Mouse (Mus musculus) stomach, postnatal 0 days (tissue): ENCODE results near the gene Aldh3b3. TPM values are rescaled to one million over a fixed set of nuclear protein-coding genes. Genes with fewer than 3 reads are reported as not detected.
"Not testable (repeated sequence)": the region's sequence is repeated elsewhere in the genome, so short reads cannot be mapped to it uniquely, and the experiment has no call there.

Source experiments
- ATAC-seq: fragments of 200-750 bp; cut with Nextera tagmentation; 2 replicates; pipeline ENCODE4 v1.8.0; 2017; ENCODE audit not compliant: low FRiP score, low TSS enrichment
- DNase-seq: peaks from one replicate; pipeline ENCODE4 v3.0.0-alpha.2; 2016; ENCODE audit warnings: low spot score
- H3K27ac ChIP-seq: fragments of 300-500 bp; sonication (generic); replicated peaks from 2 replicates; pipeline ENCODE4 v1.5.1; 2014; ENCODE audit warnings: mild to moderate bottlenecking, control low read depth
- H3K27me3 ChIP-seq: fragments of 300-500 bp; sonication (generic); 2 replicates; pipeline ENCODE4 v1.6.1; 2014; ENCODE audit warnings: low read length; ENCODE audit not compliant: control insufficient read depth, insufficient read depth
- H3K36me3 ChIP-seq: fragments of 300-500 bp; sonication (generic); 2 replicates; pipeline ENCODE4 v1.6.1; 2014; ENCODE audit warnings: low read length, mixed read lengths; ENCODE audit not compliant: control insufficient read depth, insufficient read depth
- H3K4me1 ChIP-seq: fragments of 300-500 bp; sonication (generic); replicated peaks from 2 replicates; pipeline ENCODE4 v1.6.1; 2014; ENCODE audit warnings: antibody characterized with exemption; ENCODE audit not compliant: control insufficient read depth, insufficient read depth
- H3K4me2 ChIP-seq: fragments of 300-500 bp; sonication (generic); replicated peaks from 2 replicates; pipeline ENCODE4 v1.6.1; 2014; ENCODE audit warnings: low read depth, mild to moderate bottlenecking, control low read depth, moderate library complexity
- H3K4me3 ChIP-seq: fragments of 300-500 bp; sonication (generic); 2 replicates; pipeline ENCODE4 v1.5.1; 2014; ENCODE audit warnings: low read depth, low read length, control low read depth
- H3K9ac ChIP-seq: fragments of 300-500 bp; sonication (generic); 2 replicates; pipeline ENCODE4 v1.6.1; 2014; ENCODE audit warnings: mild to moderate bottlenecking, low read length, control low read depth, mixed read lengths
- H3K9me3 ChIP-seq: fragments of 300-500 bp; sonication (generic); 2 replicates; pipeline ENCODE4 v1.6.1; 2016; ENCODE audit warnings: low read length; ENCODE audit not compliant: control insufficient read depth
- CTCF ChIP-seq: IDR thresholded peaks from 2 replicates; pipeline ENCODE4 v1.5.1; 2016; ENCODE audit warnings: antibody characterized with exemption, low read depth, mild to moderate bottlenecking, moderate library complexity
- EP300 ChIP-seq: optimal IDR thresholded peaks from 2 replicates; pipeline ENCODE3; 2016; ENCODE audit warnings: antibody characterized with exemption
- whole genome bisulfite sequencing: fragments of 180-500 bp; shearing (Covaris S2); extraction: QIAGEN DNeasy Blood & Tissue Kit; methylation state at CpG from one replicate; pipeline ENCODE4 v1.1.7; 2014; 5-methylcytosine and 5-hydroxymethylcytosine counted together
- polyA plus RNA-seq: library from polyadenylated mRNA; unstranded; fragments of >200 nt; fragmentation: Nextera tagmentation; extraction: Ambion mirVana; gene quantifications from 2 replicates; pipeline ENCODE4 v1.2.1, GENCODE M21; 2015

Aldh3b3 gene
- polyA plus RNA-seq, 1 experiment from 2014 or later: 1.1 TPM

DNA sequence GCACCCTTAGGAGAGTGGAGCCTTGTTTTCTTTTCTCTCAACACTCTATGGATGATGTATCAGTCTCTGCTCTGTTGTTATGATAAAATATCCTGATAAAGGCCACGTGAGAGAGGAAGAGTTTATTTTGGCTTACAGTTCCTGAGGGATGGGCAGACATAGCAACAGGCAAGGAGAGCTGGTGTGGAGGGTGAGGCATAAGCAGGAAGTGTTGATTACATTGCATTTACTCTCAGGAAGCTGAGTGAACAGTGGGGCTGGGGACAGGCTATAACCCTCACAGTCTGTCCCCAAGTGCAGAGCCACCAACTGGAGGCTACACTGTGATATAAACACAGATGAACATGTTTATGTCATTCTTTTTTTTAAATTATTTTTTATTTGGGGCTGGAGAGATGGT is 6.3 kb upstream of the Aldh3b3 start:
- Histone ChIP-seq H3K4me1 (no peaks in the 10 kb centered on the region), H3K36me3 (no peaks in the 10 kb centered on the region), H3K9ac (no peak overlapping the region), H3K27me3 (no peaks in the 10 kb centered on the region), H3K4me3 (no peak overlapping the region), H3K4me2 (no peak overlapping the region), H3K27ac (no peak overlapping the region), H3K9me3 (no peaks in the 10 kb centered on the region)
- TF ChIP-seq EP300 (no peak), CTCF (no peak)
- no peak for ATAC-seq
- DNase-seq: no peak
- WGBS: 16% methylated on average over 1 of the region's 1 CpGs

DNA sequence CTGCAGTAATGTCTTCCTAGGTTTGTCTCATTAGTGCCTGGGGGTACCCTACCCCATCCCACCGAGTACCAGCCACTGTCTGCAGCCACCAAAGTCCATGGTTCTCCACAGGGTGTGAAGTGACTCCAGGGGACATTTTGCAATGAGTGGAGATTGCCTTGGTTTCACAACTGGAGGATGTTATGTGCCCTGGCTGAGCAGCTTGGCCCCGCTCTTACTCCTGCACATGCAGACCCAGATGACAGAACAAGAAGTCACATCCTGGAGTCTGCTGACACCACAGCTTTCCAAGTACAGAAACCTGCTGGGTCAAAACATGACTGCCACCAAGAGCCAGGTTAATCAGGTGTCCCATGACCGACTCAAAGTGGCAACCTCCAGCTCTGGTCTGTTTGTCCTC is 3.4 kb upstream of the Aldh3b3 start:
- Histone ChIP-seq H3K4me2 (no peak overlapping the region), H3K36me3 (no peaks in the 10 kb centered on the region), H3K4me3 (no peak overlapping the region), H3K9me3 (no peaks in the 10 kb centered on the region), H3K9ac (no peak overlapping the region), H3K27ac (no peak overlapping the region), H3K4me1 (no peaks in the 10 kb centered on the region), H3K27me3 (no peaks in the 10 kb centered on the region)
- DNase-seq (no peak), ATAC-seq (no peak)
- 54% methylated on average over 3 of the region's 3 CpGs for WGBS
- no peak for TF ChIP-seq EP300

DNA sequence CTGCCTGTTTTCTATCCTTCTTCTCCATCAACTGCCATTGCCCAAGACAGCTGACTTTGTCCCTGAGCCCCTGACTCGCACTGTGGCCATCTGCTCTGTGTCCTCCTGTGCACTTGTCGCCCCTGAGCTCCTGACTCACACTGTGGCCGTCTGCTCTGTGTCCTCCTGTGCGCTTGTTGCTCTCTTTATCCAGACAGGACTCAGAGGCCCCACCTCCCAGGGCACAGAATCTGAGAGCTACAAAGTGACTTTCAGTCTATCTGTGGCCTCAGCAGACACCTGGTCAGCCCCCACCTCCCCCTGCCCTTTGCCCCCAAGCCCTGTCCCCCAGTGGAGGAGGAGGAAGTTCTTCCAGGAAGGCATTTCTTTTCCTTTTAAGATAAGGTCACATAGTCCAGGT is 2.6 kb upstream of the Aldh3b3 start:
- Histone ChIP-seq H3K9me3 (no peaks in the 10 kb centered on the region), H3K4me2 (no peak overlapping the region), H3K27ac (no peak overlapping the region), H3K27me3 (no peaks in the 10 kb centered on the region), H3K4me1 (no peaks in the 10 kb centered on the region), H3K4me3 (no peak overlapping the region), H3K36me3 (no peaks in the 10 kb centered on the region), H3K9ac (no peak overlapping the region)
- 37% methylated on average over 4 of the region's 4 CpGs for WGBS
- TF ChIP-seq CTCF: no peak
- no peak for TF ChIP-seq EP300
- ATAC-seq (0 out of 2 replicates have a peak, but pooled peaks have one; percentile 25), DNase-seq (no peak)

DNA sequence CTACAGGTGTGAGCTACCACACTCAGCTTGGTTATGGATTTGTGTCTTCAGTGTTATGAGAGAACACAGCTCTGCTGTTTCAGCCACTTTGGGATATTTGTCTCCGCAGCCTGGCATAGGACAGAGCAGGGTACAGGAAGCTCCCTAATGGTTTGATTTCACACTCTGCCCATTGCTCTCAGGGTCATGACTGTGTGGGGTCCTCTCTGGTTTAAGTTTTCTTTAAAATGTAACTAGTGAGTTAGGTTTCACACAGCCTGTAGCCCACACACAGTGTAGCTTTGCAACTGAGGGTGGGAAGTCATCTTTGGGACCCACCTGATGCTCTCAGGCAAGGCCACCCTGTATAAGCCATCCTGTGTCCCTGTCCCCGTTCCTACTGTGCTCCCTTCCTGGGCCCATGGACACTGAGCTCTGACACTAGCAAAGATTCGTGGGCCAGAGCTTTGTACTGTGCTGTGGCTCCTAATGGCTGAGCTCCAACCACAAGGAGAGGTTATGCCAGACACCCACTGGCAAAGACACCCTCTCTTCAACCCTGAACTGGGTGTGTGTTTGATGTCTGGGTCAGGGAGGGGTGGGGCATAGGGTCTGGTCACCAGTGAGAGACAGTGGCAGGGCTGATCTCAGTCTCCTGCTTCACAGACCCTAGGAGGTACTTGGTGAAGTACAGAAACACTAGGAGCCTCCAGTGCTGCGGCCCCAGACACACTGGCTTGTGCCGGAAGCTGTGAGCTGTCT is 979 bp upstream of the Aldh3b3 start:
- H3K9me3 ChIP-seq, ATAC-seq, H3K4me1 ChIP-seq, DNase-seq, H3K36me3 ChIP-seq, H3K27me3 ChIP-seq, H3K27ac ChIP-seq, H3K4me2 ChIP-seq, H3K4me3 ChIP-seq, H3K9ac ChIP-seq: not testable (repeated sequence)
- whole genome bisulfite sequencing: 78% methylated on average over 5 of the region's 5 CpGs

DNA sequence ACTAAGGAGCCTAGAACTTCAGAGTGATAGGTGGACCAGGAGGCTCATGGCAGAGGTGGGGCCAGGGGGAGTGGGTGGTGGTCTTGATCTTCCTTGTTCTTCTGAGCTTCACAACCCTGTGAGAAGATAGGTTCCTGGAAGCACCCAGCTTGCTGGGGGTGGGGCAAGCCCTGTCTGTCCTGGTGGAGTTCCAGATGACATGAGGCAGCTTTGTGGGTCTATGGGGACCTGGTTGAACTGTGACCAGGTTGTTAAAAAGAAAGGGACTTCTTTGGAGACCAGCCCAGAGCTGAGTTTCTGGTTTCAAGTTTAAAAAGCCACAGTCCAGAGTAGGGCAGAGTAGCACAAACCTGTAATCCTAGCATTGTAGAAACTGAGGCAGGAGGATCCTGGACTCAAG is 585 bp downstream of the Aldh3b3 start:
- no peaks in the 10 kb centered on the region for H3K9me3 ChIP-seq
- no peak overlapping the region for H3K4me2 ChIP-seq
- no peaks in the 10 kb centered on the region for H3K36me3 ChIP-seq
- no peaks in the 10 kb centered on the region for H3K4me1 ChIP-seq
- no peak overlapping the region for H3K9ac ChIP-seq
- no peak overlapping the region for H3K27ac ChIP-seq
- no peak overlapping the region for H3K4me3 ChIP-seq
- no peaks in the 10 kb centered on the region for H3K27me3 ChIP-seq
- ATAC-seq: no peak
- TF ChIP-seq EP300: no peak
- no peak for TF ChIP-seq CTCF
- DNase-seq: no peak

DNA sequence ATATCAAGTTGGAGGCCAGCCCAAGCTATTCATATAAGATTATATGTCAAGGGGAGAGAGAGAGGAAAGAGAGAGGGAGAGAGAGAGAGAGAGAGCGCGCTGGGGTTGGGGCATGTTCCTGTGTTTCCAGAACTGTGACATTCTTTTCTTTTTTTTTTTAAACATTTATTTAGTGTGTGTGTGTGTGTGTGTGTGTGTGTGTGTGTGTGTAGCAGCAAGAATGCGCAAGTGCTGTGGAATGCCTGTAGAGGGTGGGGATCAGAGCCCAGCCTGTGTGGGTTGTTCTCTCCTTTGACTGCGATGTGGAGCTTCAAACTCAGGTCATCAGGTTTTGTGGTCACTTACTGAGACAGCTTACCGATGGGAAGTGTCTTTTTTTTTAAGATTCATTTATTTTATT is 1.8 kb downstream of the Aldh3b3 start:
- Histone ChIP-seq H3K4me3 (no peak overlapping the region), H3K36me3 (no peaks in the 10 kb centered on the region), H3K27ac (no peak overlapping the region), H3K9ac (no peak overlapping the region), H3K4me2 (no peak overlapping the region), H3K9me3 (no peaks in the 10 kb centered on the region), H3K27me3 (no peaks in the 10 kb centered on the region), H3K4me1 (no peaks in the 10 kb centered on the region)
- no peak for DNase-seq
- 67% methylated on average over 5 of the region's 5 CpGs for WGBS
- no peak for ATAC-seq
- TF ChIP-seq EP300 (no peak), CTCF (no peak)

DNA sequence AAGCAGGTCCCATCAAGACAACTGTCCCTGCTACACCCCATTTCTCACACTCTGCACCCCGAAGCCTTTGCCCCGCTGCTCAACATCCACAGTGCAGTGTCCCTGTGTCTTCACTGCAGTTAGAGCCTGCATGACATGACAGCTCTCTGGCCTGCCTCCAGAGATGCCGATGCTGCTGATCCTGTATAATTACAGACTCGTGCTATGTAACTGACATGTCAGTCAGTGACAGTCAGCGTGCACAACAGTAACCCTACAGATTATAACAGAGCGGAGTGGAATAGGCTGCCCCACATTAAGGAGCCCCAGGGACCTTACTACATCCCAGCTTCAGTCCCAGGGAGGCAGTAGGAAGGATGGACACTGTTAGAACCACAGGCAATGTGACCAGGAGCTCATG is 3.4 kb downstream of the Aldh3b3 start:
- not testable (repeated sequence) for ATAC-seq, H3K4me1 ChIP-seq, H3K4me3 ChIP-seq, H3K9ac ChIP-seq, H3K27me3 ChIP-seq, H3K9me3 ChIP-seq, H3K36me3 ChIP-seq, H3K4me2 ChIP-seq, DNase-seq, H3K27ac ChIP-seq
- 66% methylated on average over 6 of the region's 6 CpGs for WGBS
